Mouse (Mus musculus): ENCODE results near the gene Asb4. TPM values are rescaled to one million over a fixed set of nuclear protein-coding genes. Genes with fewer than 3 reads are reported as not detected.

Asb4 gene
- polyA plus RNA-seq, 1 experiment from 2014 or later: 66.4 TPM

- H3K9me3 ChIP-seq: no peaks in the 10 kb centered on the region
- no peak for ATAC-seq (ENCODE audit: low FRiP score, low read depth)
- no peaks in the 10 kb centered on the region for H3K4me1 ChIP-seq
- no peak overlapping the region for H3K4me3 ChIP-seq
- no peaks in the 10 kb centered on the region for H3K36me3 ChIP-seq
- no peak overlapping the region for H3K4me2 ChIP-seq (replicated peaks)
- no peaks in the 10 kb centered on the region for H3K27me3 ChIP-seq
- WGBS: 92% methylated on average over 4 of the region's 4 CpGs
- H3K9ac ChIP-seq: no peak overlapping the region
- no peak overlapping the region for H3K27ac ChIP-seq
These were observed 46.4 kb downstream of the Asb4 start for GRCm38 (mm10) chr6:5429562-5429961.

DNA sequence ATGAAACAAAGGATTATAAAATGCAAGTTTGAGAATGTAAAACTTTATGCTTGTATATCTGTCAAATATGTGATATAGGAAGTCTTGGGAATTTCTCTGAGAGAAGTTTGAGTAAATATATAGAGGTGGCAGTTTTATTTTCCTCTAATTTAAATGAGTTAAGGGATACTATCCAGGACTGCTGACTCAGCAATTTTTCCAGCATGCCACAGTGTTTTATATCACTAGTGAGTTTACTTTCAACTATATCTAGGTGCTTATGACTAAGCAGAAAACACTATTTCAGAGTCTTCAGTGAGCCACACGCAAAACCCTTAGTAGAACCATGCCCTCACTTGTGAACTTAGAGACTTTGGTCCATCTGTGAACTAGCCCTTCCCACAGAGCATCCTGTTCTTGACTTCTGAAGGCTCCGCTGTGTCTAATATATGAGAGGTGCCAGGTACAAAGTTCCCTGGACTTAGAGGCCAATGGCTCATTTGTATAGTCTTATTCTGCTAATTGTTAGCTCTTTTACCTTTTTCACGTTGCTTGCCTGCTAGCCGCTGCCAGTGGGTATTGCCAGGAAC lies 46.9 kb downstream of the Asb4 start:
- no peak for ATAC-seq (ENCODE audit: low FRiP score, low read depth)
- Histone ChIP-seq H3K4me2 (replicated peaks) (no peak overlapping the region), H3K36me3 (no peaks in the 10 kb centered on the region), H3K27ac (no peak overlapping the region), H3K9ac (no peak overlapping the region), H3K9me3 (no peaks in the 10 kb centered on the region), H3K4me1 (no peaks in the 10 kb centered on the region), H3K27me3 (no peaks in the 10 kb centered on the region), H3K4me3 (no peak overlapping the region)
- WGBS: 96% methylated on average over 4 of the region's 4 CpGs

- no peak for ATAC-seq (ENCODE audit: low FRiP score, low read depth)
- WGBS: 81% methylated on average over 2 of the region's 2 CpGs
These were observed 50.7 kb downstream of the Asb4 start for GRCm38 (mm10) chr6:5433887-5434286.

DNA sequence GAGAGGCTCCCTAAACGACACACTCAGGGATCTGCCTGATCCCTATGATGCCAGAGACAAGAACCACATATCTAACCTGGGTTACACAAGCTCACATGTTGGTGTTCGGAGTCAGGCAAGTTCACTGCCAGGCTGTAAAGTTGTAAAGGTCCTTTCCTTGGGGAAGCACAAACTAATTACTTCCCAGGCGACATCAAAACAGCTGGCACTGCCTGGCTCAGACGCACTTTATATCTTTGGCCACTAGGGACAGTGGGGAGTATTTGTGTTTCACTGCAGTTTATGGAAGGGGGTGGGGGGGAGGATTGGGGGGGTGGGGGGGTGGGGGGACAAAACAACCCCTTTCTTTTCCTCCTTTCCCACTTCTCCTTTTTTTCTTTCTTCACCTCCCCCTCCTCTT lies 54.6 kb downstream of the Asb4 start:
- Histone ChIP-seq H3K4me3 (no peak overlapping the region), H3K4me2 (replicated peaks) (no peak overlapping the region), H3K9me3 (no peaks in the 10 kb centered on the region), H3K4me1 (peaks cover 6% of the 10 kb centered on the region), H3K36me3 (no peaks in the 10 kb centered on the region), H3K9ac (no peak overlapping the region), H3K27ac (no peak overlapping the region), H3K27me3 (no peaks in the 10 kb centered on the region)
- ATAC-seq (ENCODE audit: low FRiP score, low read depth): no peak
- WGBS: 20% methylated on average over 4 of the region's 4 CpGs

More at GRCm38 (mm10) chr6:5433887-5434286, 50.7 kb downstream of the Asb4 start:
- Histone ChIP-seq H3K4me2 (replicated peaks) (no peak overlapping the region), H3K4me1 (no peaks in the 10 kb centered on the region), H3K9ac (no peak overlapping the region), H3K9me3 (no peaks in the 10 kb centered on the region), H3K27ac (no peak overlapping the region), H3K4me3 (no peak overlapping the region), H3K27me3 (no peaks in the 10 kb centered on the region), H3K36me3 (no peaks in the 10 kb centered on the region)

- H3K4me3 ChIP-seq: no peak overlapping the region
- H3K4me2 ChIP-seq (replicated peaks): no peak overlapping the region
- H3K27me3 ChIP-seq: no peaks in the 10 kb centered on the region
- WGBS: 74% methylated on average over 6 of the region's 6 CpGs
- no peaks in the 10 kb centered on the region for H3K36me3 ChIP-seq
- H3K9ac ChIP-seq: no peak overlapping the region
- H3K4me1 ChIP-seq: peaks cover 15% of the 10 kb centered on the region
- no peak for ATAC-seq (ENCODE audit: low FRiP score, low read depth)
- H3K9me3 ChIP-seq: no peaks in the 10 kb centered on the region
- no peak overlapping the region for H3K27ac ChIP-seq
These were observed 58.0 kb downstream of the Asb4 start for GRCm38 (mm10) chr6:5441221-5441620.

GRCm38 (mm10) chr6:5442316-5443085 lies 59.3 kb downstream of the Asb4 start:
- Histone ChIP-seq H3K4me3 (no peak overlapping the region), H3K4me2 (replicated peaks) (peak overlapping the region; percentile 44), H3K27ac (no peak overlapping the region), H3K4me1 (peaks cover 15% of the 10 kb centered on the region), H3K9ac (no peak overlapping the region), H3K36me3 (no peaks in the 10 kb centered on the region), H3K9me3 (no peaks in the 10 kb centered on the region), H3K27me3 (no peaks in the 10 kb centered on the region)
- 6% methylated on average over 14 of the region's 14 CpGs for WGBS
- peak; percentile 52; the same call in 1 of the 2 replicates for ATAC-seq (ENCODE audit: low FRiP score, low read depth)

GRCm38 (mm10) chr6:5443104-5443863 lies 60.1 kb downstream of the Asb4 start:
- ATAC-seq (ENCODE audit: low FRiP score, low read depth): 0 out of 2 replicates have a peak, but pooled peaks have one; percentile 46
- Histone ChIP-seq H3K9ac (no peak overlapping the region), H3K4me1 (peaks cover 15% of the 10 kb centered on the region), H3K9me3 (no peaks in the 10 kb centered on the region), H3K36me3 (no peaks in the 10 kb centered on the region), H3K4me3 (no peak overlapping the region), H3K4me2 (replicated peaks) (peak overlapping the region; percentile 44), H3K27me3 (no peaks in the 10 kb centered on the region), H3K27ac (no peak overlapping the region)
- 26% methylated on average over 13 of the region's 13 CpGs for WGBS

DNA sequence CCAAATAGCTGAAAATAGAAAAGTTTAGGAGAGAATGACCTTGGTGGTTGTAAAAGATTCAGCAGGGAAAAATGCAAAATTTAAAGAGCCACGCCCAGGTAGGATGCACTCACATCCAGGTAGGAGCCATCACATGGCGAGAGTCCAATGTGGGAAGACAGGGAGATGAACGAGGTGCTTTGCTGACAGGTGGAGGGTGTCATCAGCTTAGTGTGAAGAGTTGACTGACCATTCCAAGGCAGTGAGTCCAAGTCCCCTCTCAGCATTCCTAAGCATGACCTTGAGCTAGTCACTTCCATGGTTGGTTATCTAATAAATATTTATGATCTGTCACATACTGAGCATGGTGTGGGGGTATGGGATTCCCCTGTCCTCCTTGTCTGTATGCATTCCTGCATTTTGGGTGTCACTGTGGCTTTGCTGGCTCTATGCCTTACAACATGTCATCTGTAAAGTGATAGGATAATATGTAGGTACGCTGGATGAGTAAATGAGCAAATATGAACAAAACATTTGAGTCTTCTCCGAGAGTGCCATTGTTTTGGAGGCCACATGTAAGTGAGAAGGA lies 61.2 kb downstream of the Asb4 start:
- H3K27me3 ChIP-seq: no peaks in the 10 kb centered on the region
- H3K36me3 ChIP-seq: no peaks in the 10 kb centered on the region
- WGBS: 90% methylated on average over 5 of the region's 5 CpGs
- H3K4me2 ChIP-seq (replicated peaks): no peak overlapping the region
- H3K4me3 ChIP-seq: no peak overlapping the region
- no peak overlapping the region for H3K27ac ChIP-seq
- no peak overlapping the region for H3K9ac ChIP-seq
- ATAC-seq (ENCODE audit: low FRiP score, low read depth): no peak
- H3K4me1 ChIP-seq: peaks cover 15% of the 10 kb centered on the region
- no peaks in the 10 kb centered on the region for H3K9me3 ChIP-seq

DNA sequence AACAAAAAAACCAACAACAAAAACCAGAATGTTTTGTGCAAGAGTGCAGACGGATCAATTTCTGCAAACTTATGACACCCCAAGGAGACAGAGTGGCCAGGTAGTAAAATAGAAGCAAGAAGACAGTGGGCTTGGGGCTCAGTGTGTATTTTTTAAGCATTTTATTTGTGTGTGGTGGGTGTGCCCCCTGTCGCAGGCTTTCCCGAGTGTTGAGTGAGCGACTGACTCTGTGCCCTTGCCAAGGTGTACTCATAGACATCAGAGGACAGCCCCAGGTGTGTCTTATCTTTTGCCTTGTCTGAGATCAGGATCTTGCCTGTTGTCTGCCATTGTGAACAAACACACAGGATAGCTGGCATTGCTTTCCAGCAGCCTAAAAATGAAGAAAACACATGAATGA lies 63.8 kb downstream of the Asb4 start:
- no peak for ATAC-seq (ENCODE audit: low FRiP score, low read depth)
- no peaks in the 10 kb centered on the region for H3K36me3 ChIP-seq
- WGBS: 91% methylated on average over 4 of the region's 4 CpGs
- H3K27me3 ChIP-seq: no peaks in the 10 kb centered on the region
- H3K4me1 ChIP-seq: peaks cover 24% of the 10 kb centered on the region
- no peaks in the 10 kb centered on the region for H3K9me3 ChIP-seq
- no peak overlapping the region for H3K9ac ChIP-seq
- no peak overlapping the region for H3K4me3 ChIP-seq
- H3K4me2 ChIP-seq (replicated peaks): no peak overlapping the region
- H3K27ac ChIP-seq: no peak overlapping the region

GRCm38 (mm10) chr6:5447546-5447945 lies 64.4 kb downstream of the Asb4 start:
- 74% methylated on average over 6 of the region's 6 CpGs for WGBS
- no peaks in the 10 kb centered on the region for H3K36me3 ChIP-seq
- H3K27ac ChIP-seq: no peak overlapping the region
- no peak for ATAC-seq (ENCODE audit: low FRiP score, low read depth)
- H3K9me3 ChIP-seq: no peaks in the 10 kb centered on the region
- no peak overlapping the region for H3K4me3 ChIP-seq
- H3K4me1 ChIP-seq: peaks cover 21% of the 10 kb centered on the region
- no peaks in the 10 kb centered on the region for H3K27me3 ChIP-seq
- H3K9ac ChIP-seq: no peak overlapping the region
- no peak overlapping the region for H3K4me2 ChIP-seq (replicated peaks)

DNA sequence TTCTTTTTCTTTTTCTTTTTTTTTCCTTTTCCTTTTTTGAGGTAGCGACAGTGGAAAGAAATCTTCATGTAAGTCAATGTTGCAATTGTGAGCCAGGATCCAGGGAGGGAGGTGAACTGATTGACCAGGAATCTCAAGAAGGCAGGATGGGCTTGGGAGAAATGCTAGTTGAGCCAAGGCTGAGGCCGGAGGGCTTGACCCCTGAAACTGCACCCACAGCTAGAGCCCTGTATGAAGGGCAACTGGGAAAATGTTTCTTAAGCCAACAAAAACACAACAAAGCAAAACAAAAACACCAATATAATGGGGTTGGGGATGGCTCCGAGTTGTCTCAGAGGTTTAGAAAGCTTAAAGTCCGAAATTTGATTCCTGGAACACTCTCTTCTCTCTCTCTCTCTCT lies 65.2 kb downstream of the Asb4 start:
- Histone ChIP-seq H3K9me3 (no peaks in the 10 kb centered on the region), H3K36me3 (no peaks in the 10 kb centered on the region), H3K4me1 (peaks cover 12% of the 10 kb centered on the region), H3K27me3 (no peaks in the 10 kb centered on the region), H3K9ac (no peak overlapping the region), H3K4me3 (no peak overlapping the region), H3K27ac (no peak overlapping the region), H3K4me2 (replicated peaks) (no peak overlapping the region)
- no peak for ATAC-seq (ENCODE audit: low FRiP score, low read depth)
- WGBS: 73% methylated on average over 4 of the region's 4 CpGs

GRCm38 (mm10) chr6:5449878-5450277 lies 66.7 kb downstream of the Asb4 start:
- no peak overlapping the region for H3K4me3 ChIP-seq
- WGBS: 86% methylated on average over 5 of the region's 5 CpGs
- ATAC-seq (ENCODE audit: low FRiP score, low read depth): no peak
- no peak overlapping the region for H3K27ac ChIP-seq
- no peak overlapping the region for H3K9ac ChIP-seq
- H3K4me2 ChIP-seq (replicated peaks): no peak overlapping the region
- H3K36me3 ChIP-seq: no peaks in the 10 kb centered on the region
- peaks cover 9% of the 10 kb centered on the region for H3K4me1 ChIP-seq
- H3K9me3 ChIP-seq: no peaks in the 10 kb centered on the region
- H3K27me3 ChIP-seq: no peaks in the 10 kb centered on the region

All from limb, embryonic 13.5 days (tissue).